Mouse (Mus musculus) ES-Bruce4 (cell line): Measurements from ENCODE around the gene Gm10031.

Experiments
- CTCF ChIP-seq: IDR thresholded peaks from one replicate; pipeline ENCODE4 v1.8.1; 2011; ENCODE audit warnings: low read depth, low read length
- EP300 ChIP-seq: IDR thresholded peaks from 2 replicates; pipeline ENCODE4 v1.6.1; 2011; ENCODE audit warnings: low read depth, low read length; ENCODE audit not compliant: insufficient read depth

- TF ChIP-seq EP300, result no peak
- TF ChIP-seq CTCF, result no peak
Measured at GRCm38 (mm10) chr1:156572952-156573351, 49.1 kb downstream of the Gm10031 start.
